In the genomic region with DNA sequence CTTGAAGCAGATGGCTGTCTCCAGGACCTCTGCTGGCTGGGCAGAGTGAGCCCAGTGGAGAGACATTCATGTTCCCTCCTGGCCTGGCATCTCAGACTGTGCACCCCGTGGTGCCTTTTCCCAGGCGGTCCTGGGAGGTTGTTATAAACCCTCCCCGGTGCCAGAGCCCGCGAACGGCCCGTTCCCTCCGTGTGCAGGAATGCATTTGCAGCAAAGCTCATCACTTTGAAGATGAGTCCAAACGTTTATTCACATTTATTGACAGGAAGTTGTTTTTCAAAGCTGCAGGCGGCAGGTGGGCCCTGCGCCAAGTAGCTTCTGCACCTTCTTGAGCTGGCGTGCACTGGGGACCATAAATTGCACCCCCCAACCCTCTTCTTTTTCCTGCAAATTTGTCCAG, we compare ENCODE assay signal across 16 mouse cellular contexts.
A peak's percentile ranks its signal among the peaks of the same experiment; 100 is the strongest.
DNase-seq lines count a peak whose midpoint lies in the region; ATAC-seq lines count a peak whose summit lies in the region.
"Had no signal": no experiment of that assay in that cellular context is flagged by ENCODE, and none has a peak within 500 bp of the region (broad histone marks: within the 10 kb centered on the region; RNA-seq: fewer than 3 reads in every experiment).

No protein-coding gene starts in this region.

- no peaks in the 10 kb centered on the region for H3K9me3 ChIP-seq in limb, embryonic 13.5 days
- H3K9me3 ChIP-seq in limb, embryonic 10.5 days (replicated peaks), result no peaks in the 10 kb centered on the region
- H3K9me3 ChIP-seq: liver, embryonic 13.5 days; lung, embryonic 15.5 days; midbrain, embryonic 13.5 days had no signal

- 0 out of 2 replicates have a peak, but pooled peaks cover 5% of the 10 kb centered on the region for H3K27me3 ChIP-seq in limb, embryonic 13.5 days
- 0 out of 2 replicates have a peak, but pooled peaks cover 4% of the 10 kb centered on the region for H3K27me3 ChIP-seq in limb, embryonic 10.5 days (ENCODE audit: low read depth, poor library complexity, severe bottlenecking)
- H3K27me3 ChIP-seq: liver, embryonic 13.5 days; lung, embryonic 15.5 days; midbrain, embryonic 13.5 days had no signal

- WGBS in limb, embryonic 13.5 days, result 24% methylated on average over 12 of the region's 12 CpGs
- WGBS in limb, embryonic 10.5 days, result 59% methylated on average over 12 of the region's 12 CpGs

- H3K4me3 ChIP-seq in limb, embryonic 13.5 days, result no peak overlapping the region
- no peak overlapping the region for H3K4me3 ChIP-seq in limb, embryonic 10.5 days
- H3K4me3 ChIP-seq: liver, embryonic 13.5 days; lung, embryonic 15.5 days; midbrain, embryonic 13.5 days had no signal

- no peak for ATAC-seq in limb, embryonic 13.5 days (ENCODE audit: low FRiP score, low read depth)
- no peak for ATAC-seq in monocyte, adult 5-6 weeks (replicated peaks; ENCODE audit: insufficient number of reproducible peaks, low FRiP score, low TSS enrichment, poor library complexity, severe bottlenecking)
- ATAC-seq: midbrain, embryonic 13.5 days had no signal

- no peaks in the 10 kb centered on the region for H3K36me3 ChIP-seq in limb, embryonic 13.5 days
- no peaks in the 10 kb centered on the region for H3K36me3 ChIP-seq in limb, embryonic 10.5 days
- H3K36me3 ChIP-seq: liver, embryonic 13.5 days; lung, embryonic 15.5 days; midbrain, embryonic 13.5 days had no signal

- H3K27ac ChIP-seq in limb, embryonic 13.5 days, result peak overlapping the region; percentile 52; the same call in 1 of the 2 replicates
- no peak overlapping the region for H3K27ac ChIP-seq in limb, embryonic 10.5 days
- H3K27ac ChIP-seq: hindbrain, embryonic 14.5 days; liver, embryonic 13.5 days; lung, embryonic 15.5 days; midbrain, embryonic 13.5 days had no signal

- peak; percentile 33 for DNase-seq in adrenal gland, adult 2 months
- DNase-seq in adrenal gland, adult 8-10 months, result no peak
- DNase-seq in limb, embryonic 10.5 days (ENCODE audit: low spot score), result no peak
- DNase-seq in thymus, adult 18-20 months, result peak; percentile 55 to 68
- DNase-seq in layer of hippocampus, adult 8-10 months (ENCODE audit: low spot score in 2 of 2), result no peak
- DNase-seq in gastrocnemius, postnatal 14 days, result no peak
- DNase-seq: cerebellum, adult 11-12 months; cerebellum, postnatal 36 days; gastrocnemius, postnatal 10 days; heart, postnatal 10 days; liver, embryonic 13.5 days had no signal

- intact Hi-C loops in gastrocnemius, postnatal 14 days (cut with DNase I; ENCODE audit: low total_unique reads), result no loop called here

- no peak overlapping the region for H3K4me2 ChIP-seq in limb, embryonic 13.5 days (replicated peaks)
- H3K4me2 ChIP-seq: hindbrain, embryonic 14.5 days; liver, embryonic 13.5 days; lung, embryonic 15.5 days; midbrain, embryonic 13.5 days had no signal

- H3K9ac ChIP-seq in limb, embryonic 13.5 days, result no peak overlapping the region
- H3K9ac ChIP-seq: hindbrain, embryonic 14.5 days; liver, embryonic 13.5 days; lung, embryonic 15.5 days; midbrain, embryonic 13.5 days had no signal

- peaks cover 59% of the 10 kb centered on the region for H3K4me1 ChIP-seq in limb, embryonic 13.5 days
- peaks cover 25% of the 10 kb centered on the region for H3K4me1 ChIP-seq in limb, embryonic 10.5 days
- H3K4me1 ChIP-seq: liver, embryonic 13.5 days; midbrain, embryonic 13.5 days had no signal

Comparison
In these comparisons a context has a peak if more than half of its experiments do, and no peak if none do; other contexts are left out.
1. DNase-seq: peak in adrenal gland, adult 2 months (single experiment) and thymus, adult 18-20 months (2 of 2); none in adrenal gland, adult 8-10 months (single experiment), limb, embryonic 10.5 days (single experiment), layer of hippocampus, adult 8-10 months (0 of 2) and gastrocnemius, postnatal 14 days (single experiment).